Mouse (Mus musculus): ENCODE results near the gene Bap1. TPM values are rescaled to one million over a fixed set of nuclear protein-coding genes. Genes with fewer than 3 reads are reported as not detected.

Gene Bap1
- polyA plus RNA-seq, 2 experiments, result 24.4 to 28.0 TPM

DNA sequence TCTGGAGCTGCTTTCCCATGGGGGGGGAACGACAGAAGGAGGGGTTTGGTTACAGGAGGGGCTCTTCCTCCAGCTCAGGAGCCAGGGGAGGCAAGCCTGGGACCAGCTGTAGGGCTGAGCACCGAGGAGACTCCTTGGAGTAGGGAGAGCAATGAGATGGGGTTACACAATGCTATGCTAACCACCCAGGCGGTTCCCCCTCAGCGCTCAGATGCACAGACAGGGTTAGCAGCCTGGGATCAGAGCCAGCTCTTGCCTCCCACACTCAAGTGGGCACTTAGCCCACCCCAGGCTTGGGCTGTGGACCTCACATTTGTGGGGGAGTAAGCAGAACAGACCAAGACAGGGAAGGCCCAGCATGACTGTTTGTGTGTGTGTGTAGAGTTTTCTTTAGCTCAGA, 24.3 kb upstream of the Bap1 start:
- DNase-seq (ENCODE audit: low read depth in 3 of 3, low spot score in 3 of 3) (no peak), ATAC-seq (ENCODE audit: insufficient read depth) (no peak)
- no peaks in the 10 kb centered on the region for H3K9me3 ChIP-seq (ENCODE audit: control insufficient read depth, low read length)
- no peaks in the 10 kb centered on the region; the same call in 1 of the 2 replicates for H3K27me3 ChIP-seq (ENCODE audit: control insufficient read depth, insufficient read depth, low read length)
- H3K9ac ChIP-seq (replicated peaks), result no peak overlapping the region
- WGBS (ENCODE audit: insufficient replicate concordance), result 68% methylated on average over 4 of the region's 4 CpGs
- TF ChIP-seq EP300 (IDR thresholded peaks at IDR 0.05; ENCODE audit: low read depth) (no peak), CTCF (IDR thresholded peaks at IDR 0.05; ENCODE audit: low read depth) (no peak)
- no peak overlapping the region for H3K4me3 ChIP-seq (ENCODE audit: insufficient read depth in 1 of 2, low read depth in 2 of 2, low read length in 2 of 2)
- H3K36me3 ChIP-seq (replicated peaks; ENCODE audit: control insufficient read depth, insufficient read depth, low read depth), result no peaks in the 10 kb centered on the region
- no peak overlapping the region for H3K27ac ChIP-seq
- H3K4me2 ChIP-seq (ENCODE audit: low read depth), result no peak overlapping the region
- peaks cover 0 to 2% of the 10 kb centered on the region in 2 experiments; a peak in 1 of 4 replicates for H3K4me1 ChIP-seq (replicated peaks; ENCODE audit: control insufficient read depth in 2 of 2, insufficient read depth in 2 of 2, low read length in 1 of 2)

DNA sequence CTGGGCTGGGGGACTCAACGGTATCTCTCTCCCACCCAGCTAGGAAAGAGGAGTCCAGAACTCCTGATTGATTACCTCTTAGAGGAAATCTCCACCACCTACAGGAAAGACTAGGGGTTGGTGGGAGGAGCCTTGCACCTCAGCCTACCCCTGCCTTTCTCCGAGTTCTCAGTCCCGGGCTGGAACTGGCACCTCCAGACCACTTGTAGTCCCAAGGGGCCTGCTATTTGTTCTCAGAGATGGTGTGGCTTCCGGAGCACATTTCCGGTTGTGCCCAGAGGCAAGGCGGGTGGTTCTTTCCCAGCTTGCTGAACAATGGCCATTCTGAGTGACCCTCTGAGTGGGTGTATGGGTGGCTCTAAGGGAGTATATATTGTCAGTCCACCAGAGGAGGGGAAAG, 23.0 kb upstream of the Bap1 start:
- no peak overlapping the region for H3K4me3 ChIP-seq (ENCODE audit: insufficient read depth in 1 of 2, low read depth in 2 of 2, low read length in 2 of 2)
- H3K27ac ChIP-seq, result no peak overlapping the region
- H3K27me3 ChIP-seq (ENCODE audit: control insufficient read depth, insufficient read depth, low read length), result no peaks in the 10 kb centered on the region; the same call in 1 of the 2 replicates
- DNase-seq (ENCODE audit: low read depth in 3 of 3, low spot score in 3 of 3) (no peak), ATAC-seq (ENCODE audit: insufficient read depth) (no peak)
- no peaks in the 10 kb centered on the region for H3K36me3 ChIP-seq (replicated peaks; ENCODE audit: control insufficient read depth, insufficient read depth, low read depth)
- H3K4me2 ChIP-seq (ENCODE audit: low read depth), result no peak overlapping the region
- H3K9ac ChIP-seq (replicated peaks), result no peak overlapping the region
- H3K4me1 ChIP-seq (replicated peaks; ENCODE audit: control insufficient read depth in 2 of 2, insufficient read depth in 2 of 2, low read length in 1 of 2), result peaks cover 0 to 3% of the 10 kb centered on the region in 2 experiments; a peak in 2 of 4 replicates
- no peaks in the 10 kb centered on the region for H3K9me3 ChIP-seq (ENCODE audit: control insufficient read depth, low read length)
- TF ChIP-seq EP300 (IDR thresholded peaks at IDR 0.05; ENCODE audit: low read depth), result no peak
- no peak for TF ChIP-seq CTCF (IDR thresholded peaks at IDR 0.05; ENCODE audit: low read depth)
- WGBS (ENCODE audit: insufficient replicate concordance), result 33% methylated on average over 6 of the region's 6 CpGs

DNA sequence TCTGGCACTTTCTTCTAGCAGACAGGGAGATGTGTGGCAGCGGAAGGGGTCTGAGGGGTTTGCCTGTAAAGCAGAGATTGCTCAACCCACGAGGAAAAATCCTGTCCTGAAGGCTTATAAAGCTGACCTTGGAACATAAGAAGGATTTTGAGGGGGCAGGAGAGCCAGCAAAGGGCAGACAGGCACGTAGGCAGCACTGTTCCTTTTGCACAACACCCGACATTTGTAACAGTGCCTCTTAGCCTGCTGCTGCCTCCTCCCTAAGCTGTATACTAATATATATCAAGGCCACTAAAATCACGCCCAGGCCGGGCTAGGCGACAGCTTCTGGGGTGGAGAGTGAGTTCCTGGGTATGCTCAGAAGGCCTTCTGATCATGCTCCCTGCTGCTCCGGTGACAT, 20.8 kb upstream of the Bap1 start:
- Histone ChIP-seq H3K4me2 (ENCODE audit: low read depth) (no peak overlapping the region), H3K9ac (replicated peaks) (no peak overlapping the region), H3K27ac (no peak overlapping the region), H3K4me3 (ENCODE audit: insufficient read depth in 1 of 2, low read depth in 2 of 2, low read length in 2 of 2) (no peak overlapping the region), H3K4me1 (replicated peaks; ENCODE audit: control insufficient read depth in 2 of 2, insufficient read depth in 2 of 2, low read length in 1 of 2) (peaks cover 0 to 7% of the 10 kb centered on the region in 2 experiments; a peak in 2 of 4 replicates), H3K27me3 (ENCODE audit: control insufficient read depth, insufficient read depth, low read length) (no peaks in the 10 kb centered on the region; the same call in 1 of the 2 replicates), H3K9me3 (ENCODE audit: control insufficient read depth, low read length) (no peaks in the 10 kb centered on the region), H3K36me3 (replicated peaks; ENCODE audit: control insufficient read depth, insufficient read depth, low read depth) (no peaks in the 10 kb centered on the region)
- 0 out of 2 replicates have a peak, but pooled peaks have one; percentile 2 for TF ChIP-seq CTCF (IDR thresholded peaks at IDR 0.05; ENCODE audit: low read depth)
- TF ChIP-seq EP300 (IDR thresholded peaks at IDR 0.05; ENCODE audit: low read depth), result no peak
- no peak for ATAC-seq (ENCODE audit: insufficient read depth)
- no peak for DNase-seq (ENCODE audit: low read depth in 3 of 3, low spot score in 3 of 3)
- WGBS (ENCODE audit: insufficient replicate concordance), result 52% methylated on average over 8 of the region's 8 CpGs

DNA sequence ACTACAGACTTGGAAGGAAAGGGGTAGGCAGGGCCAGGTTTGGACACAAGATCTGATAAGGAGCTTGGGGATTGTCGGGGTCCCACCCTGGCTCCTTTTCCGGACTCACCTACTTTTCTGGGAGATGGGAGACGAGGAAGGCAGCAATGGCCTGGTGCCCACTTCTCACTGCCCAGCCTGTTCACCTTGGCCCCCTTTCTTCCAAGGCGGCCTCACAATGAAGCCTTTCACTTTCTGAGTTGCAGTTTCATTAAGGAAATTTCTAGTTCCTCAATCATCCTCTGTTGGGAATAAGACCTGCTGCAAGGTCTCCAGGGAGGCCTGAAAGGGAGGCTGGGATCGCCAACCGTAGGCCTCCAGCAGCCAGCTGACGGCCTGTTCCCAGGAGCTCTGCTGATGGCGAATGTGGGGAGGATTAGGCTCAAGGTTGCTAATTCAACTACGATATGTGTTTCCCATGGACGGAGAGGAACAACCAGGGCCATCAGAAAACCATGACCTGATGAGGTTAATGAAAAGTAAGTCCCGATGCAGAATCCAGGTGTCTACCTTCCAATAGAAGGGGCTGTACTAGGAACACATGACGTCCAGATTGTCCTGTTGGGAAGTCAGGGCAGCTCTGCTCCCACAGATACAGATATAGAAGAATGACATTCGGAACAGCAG, 18.7 kb upstream of the Bap1 start:
- Histone ChIP-seq H3K4me3 (ENCODE audit: insufficient read depth in 1 of 2, low read depth in 2 of 2, low read length in 2 of 2) (no peak overlapping the region), H3K9ac (replicated peaks) (no peak overlapping the region), H3K4me2 (ENCODE audit: low read depth) (no peak overlapping the region), H3K9me3 (ENCODE audit: control insufficient read depth, low read length) (no peaks in the 10 kb centered on the region), H3K27me3 (ENCODE audit: control insufficient read depth, insufficient read depth, low read length) (no peaks in the 10 kb centered on the region; the same call in 1 of the 2 replicates), H3K4me1 (replicated peaks; ENCODE audit: control insufficient read depth in 2 of 2, insufficient read depth in 2 of 2, low read length in 1 of 2) (peaks cover 0 to 7% of the 10 kb centered on the region in 2 experiments; a peak in 2 of 4 replicates), H3K36me3 (replicated peaks; ENCODE audit: control insufficient read depth, insufficient read depth, low read depth) (no peaks in the 10 kb centered on the region), H3K27ac (no peak overlapping the region)
- 51% methylated on average over 13 of the region's 13 CpGs for WGBS (ENCODE audit: insufficient replicate concordance)
- TF ChIP-seq EP300 (IDR thresholded peaks at IDR 0.05; ENCODE audit: low read depth), result no peak
- TF ChIP-seq CTCF (IDR thresholded peaks at IDR 0.05; ENCODE audit: low read depth), result no peak
- DNase-seq (ENCODE audit: low read depth in 3 of 3, low spot score in 3 of 3), result no peak
- ATAC-seq (ENCODE audit: insufficient read depth), result no peak

DNA sequence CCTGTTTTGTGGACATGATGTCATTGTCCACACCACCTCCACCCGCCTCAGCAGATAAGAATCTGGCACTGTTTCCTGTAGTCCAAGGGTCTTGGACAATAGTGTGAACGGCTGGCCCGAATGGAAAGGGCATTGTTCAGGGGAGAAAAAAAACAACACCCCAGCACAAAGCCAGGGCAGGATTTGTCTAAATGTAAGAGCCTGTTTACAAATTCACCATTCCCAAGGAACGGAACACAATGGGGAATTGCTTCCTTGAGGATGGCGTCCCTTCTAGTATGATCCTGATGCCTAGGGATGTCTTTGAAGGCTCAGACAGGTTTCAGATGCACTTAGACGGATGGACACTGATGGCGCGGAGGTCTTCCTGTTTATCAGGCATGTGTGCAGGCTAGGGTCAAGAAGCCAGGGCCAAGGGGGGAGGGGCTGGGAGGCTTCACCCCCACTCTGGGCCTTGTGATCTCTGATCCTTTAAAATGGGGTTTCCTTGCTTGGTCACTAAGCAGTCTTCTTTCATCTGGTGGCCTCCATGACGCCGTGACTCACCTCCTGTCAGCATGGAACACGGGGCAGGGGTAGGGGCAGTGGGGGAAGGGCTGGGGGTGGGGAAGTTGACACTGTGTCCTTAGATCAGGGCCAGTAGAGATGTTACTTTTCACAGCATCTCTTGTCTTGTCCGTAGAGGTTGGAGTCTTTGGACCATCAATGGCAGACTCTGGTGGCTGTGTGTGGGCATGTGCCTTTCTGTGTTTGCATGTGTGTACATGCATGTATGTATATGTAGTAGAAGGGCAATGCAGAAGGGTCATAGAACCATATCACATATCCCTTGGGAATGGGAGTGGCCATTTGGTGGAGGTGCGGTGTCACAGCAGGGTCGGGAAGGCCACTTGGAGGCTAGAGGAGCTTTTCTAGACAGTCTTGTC, 17.9 kb upstream of the Bap1 start:
- Histone ChIP-seq H3K36me3 (replicated peaks; ENCODE audit: control insufficient read depth, insufficient read depth, low read depth) (no peaks in the 10 kb centered on the region), H3K4me3 (ENCODE audit: insufficient read depth in 1 of 2, low read depth in 2 of 2, low read length in 2 of 2) (no peak overlapping the region), H3K9ac (replicated peaks) (no peak overlapping the region), H3K9me3 (ENCODE audit: control insufficient read depth, low read length) (no peaks in the 10 kb centered on the region), H3K27ac (no peak overlapping the region), H3K27me3 (ENCODE audit: control insufficient read depth, insufficient read depth, low read length) (no peaks in the 10 kb centered on the region; the same call in 1 of the 2 replicates), H3K4me1 (replicated peaks; ENCODE audit: control insufficient read depth in 2 of 2, insufficient read depth in 2 of 2, low read length in 1 of 2) (peaks cover 0 to 5% of the 10 kb centered on the region in 2 experiments; a peak in 1 of 4 replicates), H3K4me2 (ENCODE audit: low read depth) (no peak overlapping the region)
- TF ChIP-seq CTCF (IDR thresholded peaks at IDR 0.05; ENCODE audit: low read depth), result no peak
- TF ChIP-seq EP300 (IDR thresholded peaks at IDR 0.05; ENCODE audit: low read depth), result no peak
- no peak for ATAC-seq (ENCODE audit: insufficient read depth)
- no peak for DNase-seq (ENCODE audit: low read depth in 3 of 3, low spot score in 3 of 3)
- 47% methylated on average over 14 of the region's 14 CpGs for WGBS (ENCODE audit: insufficient replicate concordance)

Measured in liver, embryonic 14.5 days (tissue).